Mouse (Mus musculus): ENCODE data around the gene Mmp24. TPM values are rescaled to one million over a fixed set of nuclear protein-coding genes. Genes with fewer than 3 reads are reported as not detected.
A peak's percentile ranks its signal among the peaks of the same experiment; 100 is the strongest.

The Mmp24 gene
- polyA plus RNA-seq, 1 experiment, result 0.08 TPM

- WGBS, result under 1% methylated on average over 37 of the region's 37 CpGs
- peak; percentile 94 for DNase-seq
- Histone ChIP-seq H3K27ac (ENCODE audit: control insufficient read depth, insufficient read depth, low read length) (no peak overlapping the region), H3K4me3 (ENCODE audit: control insufficient read depth, insufficient read depth, low read length) (peak overlapping the region; percentile 88), H3K36me3 (ENCODE audit: control insufficient read depth, insufficient read depth, low read length) (peaks cover 22% of the 10 kb centered on the region), H3K4me1 (replicated peaks; ENCODE audit: control insufficient read depth, insufficient read depth, low read length) (peaks cover 11% of the 10 kb centered on the region), H3K27me3 (ENCODE audit: control insufficient read depth, insufficient read depth, low read length) (no peaks in the 10 kb centered on the region)
- TF ChIP-seq POLR2A (IDR thresholded peaks at IDR 0.05; ENCODE audit: control insufficient read depth, extremely low read depth, insufficient read depth, low read length, poor library complexity) (peak; percentile 85), CTCF (IDR thresholded peaks at IDR 0.05; ENCODE audit: borderline replicate concordance, control insufficient read depth, extremely low read depth, insufficient read depth, low read length, poor library complexity) (no peak)
Observed at GRCm38 (mm10) chr2:155818596-155819391, 43.7 kb downstream of the Mmp24 start.

GRCm38 (mm10) chr2:155819392-155819448 lies 44.1 kb downstream of the Mmp24 start, which contains the start of gene BC029722:
Gene BC029722, minus strand, starts transcription at chr2:155819426.
- Histone ChIP-seq H3K27me3 (ENCODE audit: control insufficient read depth, insufficient read depth, low read length) (no peaks in the 10 kb centered on the region), H3K27ac (ENCODE audit: control insufficient read depth, insufficient read depth, low read length) (no peak within 1 kb of the TSS), H3K4me3 (ENCODE audit: control insufficient read depth, insufficient read depth, low read length) (peak within 1 kb of the TSS; percentile 88), H3K4me1 (replicated peaks; ENCODE audit: control insufficient read depth, insufficient read depth, low read length) (peaks cover 11% of the 10 kb centered on the region), H3K36me3 (ENCODE audit: control insufficient read depth, insufficient read depth, low read length) (peaks cover 22% of the 10 kb centered on the region)
- no peak for DNase-seq
- TF ChIP-seq CTCF (IDR thresholded peaks at IDR 0.05; ENCODE audit: borderline replicate concordance, control insufficient read depth, extremely low read depth, insufficient read depth, low read length, poor library complexity) (no peak), POLR2A (IDR thresholded peaks at IDR 0.05; ENCODE audit: control insufficient read depth, extremely low read depth, insufficient read depth, low read length, poor library complexity) (no peak)

- Histone ChIP-seq H3K4me1 (replicated peaks; ENCODE audit: control insufficient read depth, insufficient read depth, low read length) (peaks cover 11% of the 10 kb centered on the region), H3K4me3 (ENCODE audit: control insufficient read depth, insufficient read depth, low read length) (no peak overlapping the region), H3K36me3 (ENCODE audit: control insufficient read depth, insufficient read depth, low read length) (peaks cover 22% of the 10 kb centered on the region), H3K27ac (ENCODE audit: control insufficient read depth, insufficient read depth, low read length) (no peak overlapping the region), H3K27me3 (ENCODE audit: control insufficient read depth, insufficient read depth, low read length) (no peaks in the 10 kb centered on the region)
- DNase-seq, result no peak
- 83% methylated on average over 6 of the region's 6 CpGs for WGBS
- no peak for TF ChIP-seq POLR2A (IDR thresholded peaks at IDR 0.05; ENCODE audit: control insufficient read depth, extremely low read depth, insufficient read depth, low read length, poor library complexity)
- TF ChIP-seq CTCF (IDR thresholded peaks at IDR 0.05; ENCODE audit: borderline replicate concordance, control insufficient read depth, extremely low read depth, insufficient read depth, low read length, poor library complexity), result no peak
Observed at GRCm38 (mm10) chr2:155819449-155820251, 44.5 kb downstream of the Mmp24 start.

- Histone ChIP-seq H3K36me3 (ENCODE audit: control insufficient read depth, insufficient read depth, low read length) (peaks cover 22% of the 10 kb centered on the region), H3K27ac (ENCODE audit: control insufficient read depth, insufficient read depth, low read length) (no peak overlapping the region), H3K27me3 (ENCODE audit: control insufficient read depth, insufficient read depth, low read length) (no peaks in the 10 kb centered on the region), H3K4me3 (ENCODE audit: control insufficient read depth, insufficient read depth, low read length) (no peak overlapping the region), H3K4me1 (replicated peaks; ENCODE audit: control insufficient read depth, insufficient read depth, low read length) (peaks cover 14% of the 10 kb centered on the region)
- WGBS, result 92% methylated on average over 5 of the region's 5 CpGs
- TF ChIP-seq CTCF (IDR thresholded peaks at IDR 0.05; ENCODE audit: borderline replicate concordance, control insufficient read depth, extremely low read depth, insufficient read depth, low read length, poor library complexity) (no peak), POLR2A (IDR thresholded peaks at IDR 0.05; ENCODE audit: control insufficient read depth, extremely low read depth, insufficient read depth, low read length, poor library complexity) (no peak)
- no peak for DNase-seq
Observed at GRCm38 (mm10) chr2:155820779-155821178, 45.6 kb downstream of the Mmp24 start.

- WGBS, result 97% methylated on average over 8 of the region's 8 CpGs
- Histone ChIP-seq H3K27ac (ENCODE audit: control insufficient read depth, insufficient read depth, low read length) (no peak overlapping the region), H3K27me3 (ENCODE audit: control insufficient read depth, insufficient read depth, low read length) (no peaks in the 10 kb centered on the region), H3K4me3 (ENCODE audit: control insufficient read depth, insufficient read depth, low read length) (no peak overlapping the region), H3K36me3 (ENCODE audit: control insufficient read depth, insufficient read depth, low read length) (peaks cover 22% of the 10 kb centered on the region), H3K4me1 (replicated peaks; ENCODE audit: control insufficient read depth, insufficient read depth, low read length) (peaks cover 17% of the 10 kb centered on the region; the same call in 1 of the 2 replicates)
- TF ChIP-seq CTCF (IDR thresholded peaks at IDR 0.05; ENCODE audit: borderline replicate concordance, control insufficient read depth, extremely low read depth, insufficient read depth, low read length, poor library complexity) (no peak), POLR2A (IDR thresholded peaks at IDR 0.05; ENCODE audit: control insufficient read depth, extremely low read depth, insufficient read depth, low read length, poor library complexity) (no peak)
- DNase-seq, result no peak
Observed at GRCm38 (mm10) chr2:155823722-155824121, 48.6 kb downstream of the Mmp24 start.

- no peak for TF ChIP-seq POLR2A (IDR thresholded peaks at IDR 0.05; ENCODE audit: control insufficient read depth, extremely low read depth, insufficient read depth, low read length, poor library complexity)
- TF ChIP-seq CTCF (IDR thresholded peaks at IDR 0.05; ENCODE audit: borderline replicate concordance, control insufficient read depth, extremely low read depth, insufficient read depth, low read length, poor library complexity), result no peak
- Histone ChIP-seq H3K36me3 (ENCODE audit: control insufficient read depth, insufficient read depth, low read length) (peaks cover 22% of the 10 kb centered on the region), H3K27ac (ENCODE audit: control insufficient read depth, insufficient read depth, low read length) (no peak overlapping the region), H3K4me1 (replicated peaks; ENCODE audit: control insufficient read depth, insufficient read depth, low read length) (peaks cover 10% of the 10 kb centered on the region; the same call in 1 of the 2 replicates), H3K4me3 (ENCODE audit: control insufficient read depth, insufficient read depth, low read length) (peak overlapping the region; percentile 81), H3K27me3 (ENCODE audit: control insufficient read depth, insufficient read depth, low read length) (no peaks in the 10 kb centered on the region)
- 3% methylated on average over 52 of the region's 52 CpGs for WGBS
- no peak for DNase-seq
Observed at GRCm38 (mm10) chr2:155825904-155826629, 50.9 kb downstream of the Mmp24 start.
